Mouse (Mus musculus) myocyte (in vitro differentiated cells): ENCODE data around the gene Gm10837. TPM values are rescaled to one million over a fixed set of nuclear protein-coding genes. Genes with fewer than 3 reads are reported as not detected.

Experiments
- H3K27me3 ChIP-seq: one replicate; pipeline ENCODE4 v1.6.1; 2011; ENCODE audit not compliant: control insufficient read depth, insufficient read depth, insufficient read length
- H3K36me3 ChIP-seq: one replicate; pipeline ENCODE4 v1.6.1; 2011; ENCODE audit not compliant: control insufficient read depth, insufficient read depth
- H3K4me2 ChIP-seq: one replicate; pipeline ENCODE4 v1.6.1; 2011; ENCODE audit warnings: low read depth, control low read depth
- H3K4me3 ChIP-seq: one replicate; pipeline ENCODE4 v1.5.1; 2011; ENCODE audit warnings: mild to moderate bottlenecking, control low read depth, moderate library complexity
- H3K79me2 ChIP-seq: one replicate; pipeline ENCODE4 v1.6.1; 2011; ENCODE audit not compliant: control insufficient read depth, insufficient read depth
- H3ac ChIP-seq: one replicate; pipeline ENCODE4 v1.6.1; 2011; ENCODE audit not compliant: control insufficient read depth, insufficient read length
- CEBPB ChIP-seq: IDR thresholded peaks from 2 replicates; pipeline ENCODE4 v1.6.1; 2011; ENCODE audit warnings: mild to moderate bottlenecking, moderate library complexity; ENCODE audit not compliant: poor library complexity, insufficient read depth, severe bottlenecking
- E2F4 ChIP-seq: IDR thresholded peaks from one replicate; pipeline ENCODE4 v1.6.1; 2011; ENCODE audit warnings: mild to moderate bottlenecking, control low read depth, moderate library complexity; ENCODE audit not compliant: insufficient read depth
- MAX ChIP-seq: IDR thresholded peaks from one replicate; pipeline ENCODE4 v1.6.1; 2011; ENCODE audit warnings: low read depth, mild to moderate bottlenecking, control low read depth
- MYOD1 ChIP-seq, 3 experiments: IDR thresholded peaks; one replicate each; pipeline ENCODE4 v1.6.1; 2011; ENCODE audit warnings: control low read depth in 2 of 3, low read depth in 2 of 3, mild to moderate bottlenecking in 2 of 3, moderate library complexity in 1 of 3; ENCODE audit not compliant: insufficient read length in 2 of 3, control insufficient read depth in 1 of 3
- MYOG ChIP-seq, 3 experiments: IDR thresholded peaks; one replicate each; pipeline ENCODE4 v1.6.1; 2011; ENCODE audit warnings: control low read depth in 2 of 3, low read depth in 2 of 3, mild to moderate bottlenecking in 2 of 3; ENCODE audit not compliant: insufficient read length in 2 of 3, control insufficient read depth in 1 of 3, insufficient read depth in 1 of 3
- POLR2A ChIP-seq: IDR thresholded peaks from one replicate; pipeline ENCODE4 v1.6.1; 2011; ENCODE audit warnings: low read depth, mild to moderate bottlenecking, control low read depth, moderate library complexity; ENCODE audit not compliant: insufficient read length
- POLR2AphosphoS2 ChIP-seq: IDR thresholded peaks from one replicate; pipeline ENCODE4 v1.6.1; 2011; ENCODE audit warnings: low read depth, control low read depth; ENCODE audit not compliant: insufficient read length
- REST ChIP-seq: IDR thresholded peaks from one replicate; pipeline ENCODE4 v1.6.1; 2011; ENCODE audit warnings: mild to moderate bottlenecking, control low read depth, moderate library complexity; ENCODE audit not compliant: insufficient read depth, insufficient read length
- SRF ChIP-seq: IDR thresholded peaks from one replicate; pipeline ENCODE4 v1.6.1; 2011; ENCODE audit warnings: low read depth; ENCODE audit not compliant: control insufficient read depth, insufficient read length
- TCF12 ChIP-seq: IDR thresholded peaks from one replicate; pipeline ENCODE4 v1.6.1; 2011; ENCODE audit warnings: mild to moderate bottlenecking, control low read depth; ENCODE audit not compliant: poor library complexity, insufficient read depth, severe bottlenecking
- TCF3 ChIP-seq: IDR thresholded peaks from one replicate; pipeline ENCODE4 v1.6.1; 2011; ENCODE audit warnings: low read depth, control low read depth; ENCODE audit not compliant: insufficient read length
- USF1 ChIP-seq: IDR thresholded peaks from one replicate; pipeline ENCODE4 v1.6.1; 2011; ENCODE audit warnings: low read depth, mild to moderate bottlenecking, control low read depth, moderate library complexity
- polyA plus RNA-seq: library from polyadenylated mRNA; unstranded; fragments of >200 nt; fragmentation: generic; extraction: Trizol; gene quantifications from one replicate; pipeline ENCODE4 v1.2.1, GENCODE M21; 2012; ENCODE audit warnings: missing spikeins

Gm10837 gene
- not detected for polyA plus RNA-seq

GRCm38 (mm10) chr14:122490441-122491328, at the start of gene Gm10837:
TSS of gene Gm10837 (plus strand) at chr14:122490586.
- H3K4me3 ChIP-seq, result no peak within 1 kb of the TSS
- H3K36me3 ChIP-seq, result no peaks in the 10 kb centered on the region
- no peak within 1 kb of the TSS for H3ac ChIP-seq
- no peaks in the 10 kb centered on the region for H3K79me2 ChIP-seq
- H3K27me3 ChIP-seq, result peaks cover 12% of the 10 kb centered on the region
- peak within 1 kb of the TSS; percentile 46 for H3K4me2 ChIP-seq
- TF ChIP-seq SRF (no peak), E2F4 (no peak), USF1 (no peak), TCF3 (no peak), POLR2AphosphoS2 (no peak), POLR2A (no peak), MYOG (IDR thresholded peaks at IDR 0.05; ENCODE audit: control insufficient read depth in 1 of 3, insufficient read depth in 1 of 3, insufficient read length in 2 of 3, low read depth in 2 of 3) (no peak), MYOD1 (IDR thresholded peaks at IDR 0.05; ENCODE audit: control insufficient read depth in 1 of 3, insufficient read length in 2 of 3, low read depth in 2 of 3) (no peak), REST (no peak), MAX (no peak), CEBPB (no peak), TCF12 (no peak)

- H3K4me3 ChIP-seq, result no peak overlapping the region
- H3K4me2 ChIP-seq, result peak overlapping the region; percentile 64
- H3K79me2 ChIP-seq, result no peaks in the 10 kb centered on the region
- peaks cover 31% of the 10 kb centered on the region for H3K27me3 ChIP-seq
- H3K36me3 ChIP-seq, result no peaks in the 10 kb centered on the region
- TF ChIP-seq MAX, result no peak
- no peak for TF ChIP-seq TCF3
- no peak for TF ChIP-seq TCF12
- TF ChIP-seq REST, result no peak
- no peak for TF ChIP-seq CEBPB
- TF ChIP-seq MYOG (IDR thresholded peaks at IDR 0.05; ENCODE audit: control insufficient read depth in 1 of 3, insufficient read depth in 1 of 3, insufficient read length in 2 of 3, low read depth in 2 of 3), result no peak
- no peak for TF ChIP-seq SRF
- TF ChIP-seq MYOD1 (IDR thresholded peaks at IDR 0.05; ENCODE audit: control insufficient read depth in 1 of 3, insufficient read length in 2 of 3, low read depth in 2 of 3), result no peak
- TF ChIP-seq POLR2A, result no peak
- TF ChIP-seq POLR2AphosphoS2, result no peak
- no peak for TF ChIP-seq USF1
- no peak for TF ChIP-seq E2F4
- H3ac ChIP-seq, result no peak overlapping the region
Observed at GRCm38 (mm10) chr14:122449601-122450495, 40.5 kb upstream of the Gm10837 start.

GRCm38 (mm10) chr14:122450496-122451382, 39.6 kb upstream of the Gm10837 start, which contains the start of gene Gm5089:
TSS of gene Gm5089 (minus strand) at chr14:122451115.
- Histone ChIP-seq H3K36me3 (no peaks in the 10 kb centered on the region), H3ac (no peak within 1 kb of the TSS), H3K79me2 (no peaks in the 10 kb centered on the region), H3K4me3 (no peak within 1 kb of the TSS), H3K4me2 (peak within 1 kb of the TSS; percentile 64), H3K27me3 (peaks cover 29% of the 10 kb centered on the region)
- TF ChIP-seq CEBPB, result no peak
- no peak for TF ChIP-seq SRF
- TF ChIP-seq MYOD1 (IDR thresholded peaks at IDR 0.05; ENCODE audit: control insufficient read depth in 1 of 3, insufficient read length in 2 of 3, low read depth in 2 of 3), result no peak
- no peak for TF ChIP-seq MYOG (IDR thresholded peaks at IDR 0.05; ENCODE audit: control insufficient read depth in 1 of 3, insufficient read depth in 1 of 3, insufficient read length in 2 of 3, low read depth in 2 of 3)
- TF ChIP-seq TCF12, result no peak
- no peak for TF ChIP-seq POLR2AphosphoS2
- no peak for TF ChIP-seq TCF3
- TF ChIP-seq MAX, result no peak
- TF ChIP-seq POLR2A, result no peak
- TF ChIP-seq E2F4, result no peak
- TF ChIP-seq REST, result no peak
- TF ChIP-seq USF1, result no peak
